Mouse (Mus musculus) lung, embryonic 14.5 days (tissue): ENCODE measurements around the gene Paf1. TPM values are rescaled to one million over a fixed set of nuclear protein-coding genes. Genes with fewer than 3 reads are reported as not detected.

Experiments used
- ATAC-seq: fragments of 200-750 bp; cut with Nextera tagmentation; 2 replicates; pipeline ENCODE4 v1.8.0; 2017; ENCODE audit warnings: mild to moderate bottlenecking, moderate TSS enrichment, moderate library complexity; ENCODE audit not compliant: insufficient read depth
- DNase-seq: peaks from one replicate; pipeline ENCODE4 v3.0.0-alpha.2; 2015
- H3K27ac ChIP-seq: fragments of 300-500 bp; sonication (generic); 2 replicates; pipeline ENCODE4 v1.5.1; 2014; ENCODE audit warnings: low read depth, mild to moderate bottlenecking, moderate library complexity
- H3K27me3 ChIP-seq: fragments of 300-500 bp; sonication (generic); 2 replicates; pipeline ENCODE4 v1.6.1; 2014; ENCODE audit warnings: low read length, control low read depth; ENCODE audit not compliant: insufficient read depth
- H3K36me3 ChIP-seq: fragments of 300-500 bp; sonication (generic); 2 replicates; pipeline ENCODE4 v1.6.1; 2014; ENCODE audit warnings: control low read depth; ENCODE audit not compliant: insufficient read depth
- H3K4me1 ChIP-seq: fragments of 300-500 bp; sonication (generic); 2 replicates; pipeline ENCODE4 v1.6.1; 2014; ENCODE audit warnings: antibody characterized with exemption, control low read depth; ENCODE audit not compliant: insufficient read depth
- H3K4me2 ChIP-seq: fragments of 300-500 bp; sonication (generic); 2 replicates; pipeline ENCODE4 v1.6.1; 2014; ENCODE audit warnings: mild to moderate bottlenecking
- H3K4me3 ChIP-seq: fragments of 300-500 bp; sonication (generic); 2 replicates; pipeline ENCODE4 v1.5.1; 2014; ENCODE audit warnings: low read depth, low read length
- H3K9ac ChIP-seq: fragments of 300-500 bp; sonication (generic); 2 replicates; pipeline ENCODE4 v1.6.1; 2014
- H3K9me3 ChIP-seq: fragments of 300-500 bp; sonication (generic); 2 replicates; pipeline ENCODE4 v1.6.1; 2016; ENCODE audit warnings: low read depth, low read length, control low read depth
- CTCF ChIP-seq: IDR thresholded peaks from 2 replicates; pipeline ENCODE4 v1.5.1; 2016; ENCODE audit warnings: antibody characterized with exemption, low read depth
- WGBS: fragments of 180-500 bp; shearing (Covaris S2); extraction: QIAGEN DNeasy Blood & Tissue Kit; methylation state at CpG from one replicate; pipeline ENCODE4 v1.1.7; 2014; 5-methylcytosine and 5-hydroxymethylcytosine counted together
- polyA plus RNA-seq: library from polyadenylated mRNA; unstranded; fragments of >200 nt; fragmentation: Nextera tagmentation; extraction: Ambion mirVana; gene quantifications from 2 replicates; pipeline ENCODE4 v1.2.1, GENCODE M21; 2014

Paf1 gene
- polyA plus RNA-seq, 1 experiment from 2014 or later, result 75.4 TPM

DNA sequence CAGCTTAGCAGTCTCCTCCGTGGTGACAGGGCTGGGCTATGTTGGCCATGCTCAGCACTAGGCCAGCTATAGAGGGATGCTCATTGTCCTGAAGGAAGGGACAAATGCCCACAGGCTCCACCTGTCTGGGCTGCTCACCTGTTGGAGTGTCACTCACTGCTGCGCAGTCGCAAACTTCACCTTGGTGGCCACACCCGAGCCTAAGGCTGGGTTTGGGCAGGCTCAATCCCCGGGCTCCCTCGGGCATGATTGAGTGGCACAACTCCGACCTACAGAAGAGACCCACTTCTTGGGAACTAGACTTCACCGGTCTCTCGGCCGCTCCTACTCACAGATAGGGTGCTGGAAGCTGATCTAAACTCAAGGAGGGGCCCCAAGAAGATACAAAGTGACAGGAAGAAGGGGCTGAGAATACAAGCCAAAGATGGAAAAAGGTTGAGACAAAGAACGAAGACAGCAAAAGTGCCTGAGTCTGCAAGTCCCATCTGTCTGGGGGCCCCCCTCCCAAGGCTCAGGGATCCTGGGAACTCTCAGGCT is 21.7 kb upstream of the Paf1 start:
- Histone ChIP-seq H3K4me2 (peak overlapping the region; percentile 88), H3K27ac (peak overlapping the region; percentile 97), H3K9me3 (no peaks in the 10 kb centered on the region), H3K4me3 (peak overlapping the region; percentile 87), H3K4me1 (peaks cover 12% of the 10 kb centered on the region; the same call in 1 of the 2 replicates), H3K36me3 (peaks cover 43% of the 10 kb centered on the region), H3K9ac (peak overlapping the region; percentile 96), H3K27me3 (no peaks in the 10 kb centered on the region)
- 4% methylated on average over 11 of the region's 11 CpGs for WGBS
- ATAC-seq, result no peak
- TF ChIP-seq CTCF, result no peak
- DNase-seq, result peak; percentile 40

DNA sequence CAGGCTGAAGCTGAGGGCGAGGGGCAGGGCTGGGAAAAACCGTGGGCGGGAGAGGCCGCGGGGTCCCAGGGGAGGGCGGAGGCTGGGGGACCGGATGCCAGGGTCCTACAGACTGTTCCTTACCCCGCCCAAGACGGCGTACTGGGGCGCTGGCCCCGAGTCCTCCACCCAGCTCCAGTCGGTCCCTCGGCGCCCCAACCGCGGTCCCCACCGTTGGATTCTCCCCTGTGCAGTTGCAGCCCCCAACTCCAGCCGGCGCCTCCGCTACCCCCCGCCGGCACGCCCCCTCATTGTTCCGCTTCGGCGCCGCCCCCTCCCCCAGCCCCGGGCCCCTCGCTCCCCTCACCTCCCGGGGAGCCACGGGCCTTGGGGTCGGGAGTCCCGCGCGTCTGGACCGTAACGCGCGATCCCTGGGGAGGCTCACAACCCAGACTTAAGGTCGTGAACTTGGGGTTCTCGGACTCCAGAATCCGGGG is 21.2 kb upstream of the Paf1 start:
- peak; percentile 83 for DNase-seq
- peak; percentile 11; the same call in 1 of the 2 replicates for ATAC-seq
- WGBS, result under 1% methylated on average over 40 of the region's 43 CpGs

DNA sequence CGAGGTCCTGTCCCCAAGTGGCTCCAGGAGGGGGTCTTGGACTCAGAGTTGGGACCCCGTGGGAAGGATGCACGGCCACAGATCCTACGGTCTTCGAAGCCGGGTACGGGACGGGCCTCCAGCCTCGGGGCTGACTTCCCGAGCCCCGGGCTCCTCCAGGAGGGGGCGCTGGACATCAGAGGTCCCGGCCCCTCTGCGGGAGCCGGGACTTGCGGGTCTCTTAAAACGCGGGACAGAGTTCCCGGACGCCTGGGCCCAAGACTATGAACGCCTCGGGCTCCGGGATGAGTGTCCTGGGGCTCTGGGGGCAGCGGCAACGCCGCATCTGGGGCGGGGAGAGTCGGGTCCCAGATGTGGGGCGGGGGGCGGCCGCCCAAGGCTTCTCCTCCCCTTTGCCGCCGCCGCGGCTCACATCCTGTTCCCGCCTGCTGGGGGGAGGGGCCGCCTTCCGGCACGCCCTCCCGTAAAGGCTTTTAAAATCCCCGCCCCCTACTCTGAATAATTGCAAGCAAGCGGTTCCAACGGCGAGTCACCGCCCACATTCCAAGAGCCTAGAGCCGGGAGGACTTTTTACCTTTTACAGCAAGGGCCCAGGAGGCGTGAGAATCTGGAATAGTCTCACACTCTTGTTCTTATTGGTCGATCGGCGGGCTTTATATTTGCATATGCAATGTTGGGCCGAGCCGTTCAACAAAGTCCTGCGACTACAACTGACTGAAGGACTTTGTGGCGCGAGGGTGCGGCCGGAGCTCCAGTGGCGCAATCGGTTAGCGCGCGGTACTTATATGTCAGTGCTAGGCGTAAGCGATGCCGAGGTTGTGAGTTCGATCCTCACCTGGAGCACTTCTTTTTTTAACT is 20.3 kb upstream of the Paf1 start, which contains the start of gene Plekhg2:
Gene Plekhg2, minus strand, starts transcription at position 349 of the 858 bp plus-strand sequence.
- DNase-seq, result peak; percentile 100
- peak within 1 kb of the TSS; percentile 88 for H3K4me2 ChIP-seq
- peak; percentile 69 for TF ChIP-seq CTCF
- ATAC-seq, result peak; percentile 88
- WGBS, result under 1% methylated on average over 62 of the region's 66 CpGs
- H3K4me1 ChIP-seq, result peaks cover 18% of the 10 kb centered on the region
- peaks cover 36% of the 10 kb centered on the region for H3K36me3 ChIP-seq
- H3K9ac ChIP-seq, result peak within 1 kb of the TSS; percentile 96
- no peaks in the 10 kb centered on the region for H3K9me3 ChIP-seq
- peak within 1 kb of the TSS; percentile 87 for H3K4me3 ChIP-seq
- H3K27ac ChIP-seq, result peak within 1 kb of the TSS; percentile 97
- no peaks in the 10 kb centered on the region for H3K27me3 ChIP-seq

More for the DNA sequence above, 21.2 kb upstream of the Paf1 start:
- Histone ChIP-seq H3K9me3 (no peaks in the 10 kb centered on the region), H3K36me3 (peaks cover 39% of the 10 kb centered on the region), H3K4me1 (peaks cover 13% of the 10 kb centered on the region; the same call in 1 of the 2 replicates), H3K27ac (peak overlapping the region; percentile 97), H3K4me3 (peak overlapping the region; percentile 87), H3K27me3 (no peaks in the 10 kb centered on the region), H3K9ac (peak overlapping the region; percentile 96), H3K4me2 (peak overlapping the region; percentile 88)
- no peak for TF ChIP-seq CTCF

DNA sequence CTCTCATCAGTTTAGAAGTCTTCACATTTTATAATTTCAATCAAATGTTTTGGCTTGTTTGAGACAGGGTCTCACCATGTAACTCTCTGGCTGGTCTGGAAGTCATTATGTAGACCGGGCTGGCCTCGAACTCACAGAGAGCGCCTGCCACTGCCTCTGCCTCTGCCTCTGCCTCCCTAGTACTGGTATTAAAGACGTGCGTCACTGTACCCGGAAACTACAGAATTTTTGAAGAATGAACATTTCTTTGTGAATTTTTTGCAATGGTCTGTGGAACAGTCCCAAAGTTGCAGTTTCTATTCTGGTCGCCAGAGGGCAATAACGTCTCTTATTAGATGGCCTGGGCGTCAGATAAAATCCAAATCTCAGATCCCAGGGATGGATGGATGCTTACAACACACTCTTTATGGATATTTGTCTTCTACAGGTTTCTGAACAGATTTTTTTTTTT is 19.6 kb upstream of the Paf1 start:
- under 1% methylated on average over 9 of the region's 9 CpGs for WGBS
- peak; percentile 6 for ATAC-seq
- peak overlapping the region; percentile 66 for H3K4me2 ChIP-seq
- peak; percentile 98 for DNase-seq
- peak; percentile 80 for TF ChIP-seq CTCF
- H3K27me3 ChIP-seq, result no peaks in the 10 kb centered on the region
- H3K4me1 ChIP-seq, result peaks cover 25% of the 10 kb centered on the region
- peak overlapping the region; percentile 48 for H3K9ac ChIP-seq
- H3K9me3 ChIP-seq, result no peaks in the 10 kb centered on the region
- H3K36me3 ChIP-seq, result peaks cover 34% of the 10 kb centered on the region
- H3K4me3 ChIP-seq, result peak overlapping the region; percentile 87
- H3K27ac ChIP-seq, result peak overlapping the region; percentile 90

DNA sequence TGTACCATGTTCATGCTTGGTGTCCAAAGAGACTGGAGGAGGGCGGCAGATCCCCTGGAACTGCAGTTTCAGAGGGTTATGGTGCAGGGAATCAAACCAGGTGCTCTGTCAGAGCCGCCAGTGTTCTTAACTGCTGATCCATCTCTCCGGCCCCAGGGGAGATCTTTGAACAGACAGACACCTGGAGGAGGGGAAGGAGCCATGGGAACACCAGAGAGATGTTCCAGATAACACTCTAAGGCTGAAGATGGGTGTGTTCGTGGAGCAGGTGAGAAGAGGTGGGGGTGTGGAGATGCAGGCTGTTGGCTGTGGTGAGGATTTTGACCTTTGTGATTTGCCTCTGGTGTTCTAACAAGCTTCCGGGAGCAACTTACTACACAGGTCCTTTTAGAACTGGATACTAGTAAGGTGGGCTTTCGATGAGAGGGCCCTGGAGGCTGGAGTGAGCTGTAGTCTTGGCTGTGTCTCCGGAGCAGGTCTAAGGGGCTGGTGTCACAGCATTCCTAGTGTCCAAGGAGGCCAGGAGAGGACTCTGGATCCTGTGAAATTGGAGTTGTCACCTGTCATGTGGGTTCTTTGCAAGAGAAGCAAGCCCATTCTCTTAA is 18.8 kb upstream of the Paf1 start:
- Histone ChIP-seq H3K4me3 (no peak overlapping the region), H3K27ac (peak overlapping the region; percentile 55; the same call in 1 of the 2 replicates), H3K9me3 (no peaks in the 10 kb centered on the region), H3K27me3 (no peaks in the 10 kb centered on the region), H3K36me3 (peaks cover 26% of the 10 kb centered on the region), H3K4me1 (peaks cover 25% of the 10 kb centered on the region), H3K9ac (no peak overlapping the region), H3K4me2 (no peak overlapping the region)
- TF ChIP-seq CTCF, result no peak
- WGBS, result 79% methylated on average over 7 of the region's 7 CpGs
- DNase-seq (no peak), ATAC-seq (no peak)

DNA sequence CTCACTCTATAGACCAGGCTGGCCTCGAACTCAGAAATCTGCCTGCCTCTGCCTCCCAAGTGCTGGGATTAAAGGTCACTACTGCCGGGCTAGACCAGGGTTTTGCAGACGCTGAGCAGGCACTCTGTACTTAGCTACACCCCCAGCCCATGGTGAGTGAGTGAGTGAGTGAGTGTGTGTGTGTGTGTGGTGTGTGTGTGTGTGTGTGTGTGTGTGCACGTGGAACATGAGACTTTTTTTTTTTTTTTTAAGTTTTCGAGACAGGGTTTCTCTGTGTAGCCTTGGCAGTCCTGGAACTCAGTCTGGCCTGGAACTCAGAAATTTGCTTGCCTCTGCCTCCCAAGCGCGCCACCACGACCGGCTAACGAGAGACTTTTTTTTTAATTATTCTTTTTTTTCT is 18.1 kb upstream of the Paf1 start:
- TF ChIP-seq CTCF, result no peak
- 72% methylated on average over 10 of the region's 10 CpGs for WGBS
- ATAC-seq, result no peak
- Histone ChIP-seq H3K27ac (peak overlapping the region; percentile 100), H3K27me3 (no peaks in the 10 kb centered on the region), H3K4me3 (peak overlapping the region; percentile 76), H3K4me1 (peaks cover 28% of the 10 kb centered on the region), H3K9me3 (no peaks in the 10 kb centered on the region), H3K4me2 (peak overlapping the region; percentile 92), H3K36me3 (peaks cover 19% of the 10 kb centered on the region), H3K9ac (no peak overlapping the region)
- DNase-seq, result no peak
